Mouse (Mus musculus) B cell, adult 2 months (primary cell): ENCODE measurements around the gene Slc30a7.

Experiments
- DNase-seq, 2 experiments: peaks; one replicate each; pipeline ENCODE4 v3.0.0; 2022

Slc30a7 gene

DNA sequence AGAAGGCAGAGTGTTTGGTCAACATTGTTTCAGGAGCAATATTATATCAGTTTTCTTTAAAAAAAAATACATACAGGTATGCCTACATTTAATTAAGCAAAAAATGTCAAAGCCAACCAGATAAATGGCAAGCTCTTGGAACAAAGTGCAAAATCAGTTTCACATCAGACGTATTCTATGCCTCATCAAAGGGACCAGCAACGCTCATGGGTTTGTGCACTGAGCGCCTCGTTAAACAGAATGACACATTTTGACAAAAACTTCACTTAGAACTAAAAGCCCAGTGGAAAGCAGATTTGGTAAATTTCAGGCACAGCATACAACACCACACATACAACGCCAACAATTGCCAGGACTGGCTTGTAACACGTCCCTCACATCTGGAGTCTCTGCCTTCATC is 62.8 kb downstream of the Slc30a7 start:
- no peak for DNase-seq

DNA sequence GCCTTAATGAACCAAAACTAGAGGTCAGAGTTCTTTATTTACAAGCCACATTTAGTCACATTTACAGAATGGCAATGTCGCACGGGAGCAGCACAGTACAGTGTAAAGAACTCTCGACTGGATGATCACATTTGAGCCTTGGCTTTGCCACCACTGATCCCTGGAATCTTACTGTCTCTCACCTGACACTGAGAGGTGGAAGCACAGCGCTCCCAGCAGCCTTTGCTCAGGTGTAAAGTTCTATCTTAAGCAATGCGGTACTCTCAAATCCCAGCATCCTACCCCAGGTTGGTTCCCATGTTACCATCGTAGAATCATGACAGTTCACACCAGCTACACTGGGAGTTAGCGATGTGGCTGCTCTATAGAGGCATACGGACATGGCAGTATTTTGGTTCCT is 65.7 kb downstream of the Slc30a7 start:
- no peak for DNase-seq

DNA sequence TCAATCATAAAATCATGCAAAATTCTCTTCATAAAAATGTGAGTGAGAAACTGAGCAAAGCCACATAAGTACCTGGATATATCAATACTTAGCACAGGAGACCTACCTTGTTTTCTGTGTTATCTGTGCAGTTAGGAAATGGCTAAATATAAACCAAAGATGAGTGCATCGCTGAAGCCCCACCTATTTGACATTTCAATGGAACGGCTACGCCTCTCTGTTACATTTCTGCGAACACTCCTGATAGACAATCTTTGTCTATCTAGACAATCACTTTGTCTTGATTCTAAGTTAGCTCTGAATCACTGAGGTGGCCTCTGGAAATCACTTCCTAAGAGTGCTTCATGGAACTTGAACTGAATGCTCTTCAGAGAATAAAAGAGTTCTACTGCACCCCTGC is 66.7 kb downstream of the Slc30a7 start:
- no peak for DNase-seq

DNA sequence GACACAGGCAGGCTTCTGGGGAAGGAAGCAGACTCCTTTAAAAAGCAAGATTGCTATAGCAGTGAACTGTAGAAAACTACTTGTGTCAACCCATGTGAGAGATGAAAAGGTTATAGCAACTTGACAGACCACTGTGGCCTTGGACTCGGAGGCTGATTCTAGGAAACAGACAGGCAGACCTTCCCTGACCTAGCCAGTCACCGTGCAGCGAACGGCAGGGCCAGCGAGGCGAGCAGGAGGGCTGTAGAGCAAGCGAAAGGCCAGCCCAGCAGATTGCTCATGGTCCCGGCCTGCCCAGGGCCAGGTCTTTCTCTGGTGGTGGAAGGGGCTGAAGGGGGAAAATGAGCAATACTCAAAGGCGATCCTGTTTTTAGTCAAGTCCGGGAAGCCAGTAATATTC is 69.4 kb downstream of the Slc30a7 start:
- DNase-seq, result no peak

DNA sequence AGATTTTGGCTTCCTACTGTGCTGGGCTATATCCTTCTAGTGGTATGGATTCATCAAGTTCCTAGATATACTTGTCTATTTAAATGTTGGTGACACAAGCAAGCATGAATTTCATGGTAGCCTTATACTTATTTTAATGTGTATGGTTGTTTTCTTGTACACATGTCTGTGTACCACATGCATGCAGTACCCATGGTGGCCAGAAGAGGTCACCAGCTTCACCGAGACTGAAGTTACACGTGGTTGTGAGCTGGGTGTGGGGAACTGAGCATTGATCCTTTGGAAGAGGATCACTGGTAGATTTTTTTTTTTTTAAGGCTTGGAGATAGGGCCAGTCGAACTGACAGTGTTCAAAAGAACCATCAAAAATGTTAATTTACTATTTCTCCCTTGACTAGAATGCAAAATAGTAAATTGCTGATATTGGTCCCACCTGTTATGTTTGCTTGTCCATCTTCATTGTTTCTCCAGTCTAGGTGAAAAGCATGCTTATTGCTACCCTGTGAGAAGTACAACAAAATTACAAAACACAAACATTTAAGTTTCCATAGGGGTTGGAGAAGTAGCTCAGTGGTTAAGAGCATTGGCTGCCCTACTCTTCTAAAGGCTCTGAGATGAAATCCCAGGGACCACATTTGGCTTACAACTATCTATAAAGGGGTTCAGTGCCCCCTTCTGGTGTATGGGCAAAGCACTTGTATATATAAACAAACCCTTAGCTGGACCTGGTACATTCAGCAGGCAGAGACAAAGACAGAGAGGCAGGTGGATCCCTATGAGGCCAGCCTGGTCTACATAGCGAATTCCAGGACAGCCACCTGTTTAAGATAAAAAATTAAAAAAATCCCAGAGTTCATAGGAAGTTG is 70.2 kb downstream of the Slc30a7 start:
- peak; percentile 84 to 88 for DNase-seq

DNA sequence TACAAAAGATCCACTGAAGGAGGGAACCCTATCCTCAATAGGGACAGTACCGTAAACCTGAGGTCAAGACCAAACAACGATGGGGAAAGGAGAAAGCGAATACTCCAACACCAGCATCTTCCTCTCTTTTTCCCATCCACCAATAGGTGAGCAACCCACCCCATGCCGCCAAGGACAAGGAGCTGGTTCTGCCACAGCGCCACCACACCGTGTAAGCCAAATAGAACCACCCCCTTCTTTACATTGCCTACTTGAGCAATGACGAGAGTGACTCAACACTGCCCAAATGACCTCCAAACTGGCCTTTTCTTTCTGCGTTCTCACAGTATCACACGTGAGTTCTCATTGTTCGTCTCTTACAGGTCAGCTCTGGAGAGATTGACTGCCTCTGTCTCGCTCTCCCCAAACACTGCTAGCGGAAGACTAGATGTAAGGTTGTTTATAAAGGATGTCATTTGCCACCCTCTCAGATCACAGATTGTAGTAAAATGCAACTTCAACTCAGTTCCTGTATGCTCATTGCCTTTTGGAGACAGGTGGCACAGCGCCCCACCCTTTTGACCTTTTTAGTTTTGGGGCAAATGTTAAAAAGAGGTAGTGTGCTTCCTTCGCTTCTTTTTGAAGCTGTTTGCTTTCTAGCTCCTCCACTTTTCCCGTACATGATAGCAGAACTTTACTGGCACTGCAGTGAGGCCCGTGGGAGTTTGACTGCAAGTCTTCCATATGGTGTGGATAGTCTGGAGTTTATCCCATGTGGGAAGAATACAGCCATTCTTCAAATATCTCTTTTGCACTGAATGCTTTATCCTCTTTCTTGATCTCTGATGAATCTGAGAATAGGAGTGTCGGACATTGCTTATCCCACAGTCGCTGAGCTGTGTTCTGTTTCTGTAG is 73.7 kb downstream of the Slc30a7 start:
- DNase-seq, result peak; percentile 14 to 34

DNA sequence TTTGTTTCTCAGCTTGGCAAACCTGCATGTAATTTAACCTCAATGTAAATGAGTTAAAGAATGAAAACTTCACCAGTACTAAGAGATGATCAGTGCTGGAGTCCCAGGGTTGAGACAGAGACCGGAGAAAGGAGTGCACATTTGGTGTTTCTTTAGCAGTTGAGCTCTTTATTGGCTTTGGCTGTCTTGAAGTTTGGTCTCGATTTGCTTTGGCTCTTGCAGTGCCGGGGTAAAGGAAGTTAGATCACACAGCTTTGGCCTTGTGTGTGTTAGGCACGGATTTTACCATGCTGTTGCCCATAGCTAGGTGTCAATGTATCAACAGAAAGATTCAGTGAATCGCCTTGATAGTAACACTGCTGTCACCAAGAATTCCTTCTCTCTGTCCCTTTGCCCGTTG is 75.5 kb downstream of the Slc30a7 start:
- no peak for DNase-seq

DNA sequence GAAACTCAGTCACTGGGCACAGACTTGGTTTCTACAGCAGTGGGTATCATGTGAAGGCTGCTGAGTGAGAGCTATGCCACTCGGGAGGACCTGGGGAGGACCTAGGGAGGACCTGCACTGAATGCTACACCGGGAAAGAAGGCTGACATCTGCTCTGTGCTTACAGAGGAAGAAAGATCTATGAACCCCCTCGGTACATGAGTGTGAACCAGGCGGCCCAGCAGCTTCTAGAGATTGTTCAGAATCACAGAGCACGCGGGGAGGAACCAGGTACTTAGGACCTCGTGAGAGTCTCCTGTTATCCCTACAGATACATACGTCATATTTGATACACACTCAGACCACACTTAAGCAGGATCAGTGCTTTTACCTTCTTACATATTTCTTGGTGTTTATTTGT is 80.7 kb downstream of the Slc30a7 start:
- DNase-seq, result no peak

DNA sequence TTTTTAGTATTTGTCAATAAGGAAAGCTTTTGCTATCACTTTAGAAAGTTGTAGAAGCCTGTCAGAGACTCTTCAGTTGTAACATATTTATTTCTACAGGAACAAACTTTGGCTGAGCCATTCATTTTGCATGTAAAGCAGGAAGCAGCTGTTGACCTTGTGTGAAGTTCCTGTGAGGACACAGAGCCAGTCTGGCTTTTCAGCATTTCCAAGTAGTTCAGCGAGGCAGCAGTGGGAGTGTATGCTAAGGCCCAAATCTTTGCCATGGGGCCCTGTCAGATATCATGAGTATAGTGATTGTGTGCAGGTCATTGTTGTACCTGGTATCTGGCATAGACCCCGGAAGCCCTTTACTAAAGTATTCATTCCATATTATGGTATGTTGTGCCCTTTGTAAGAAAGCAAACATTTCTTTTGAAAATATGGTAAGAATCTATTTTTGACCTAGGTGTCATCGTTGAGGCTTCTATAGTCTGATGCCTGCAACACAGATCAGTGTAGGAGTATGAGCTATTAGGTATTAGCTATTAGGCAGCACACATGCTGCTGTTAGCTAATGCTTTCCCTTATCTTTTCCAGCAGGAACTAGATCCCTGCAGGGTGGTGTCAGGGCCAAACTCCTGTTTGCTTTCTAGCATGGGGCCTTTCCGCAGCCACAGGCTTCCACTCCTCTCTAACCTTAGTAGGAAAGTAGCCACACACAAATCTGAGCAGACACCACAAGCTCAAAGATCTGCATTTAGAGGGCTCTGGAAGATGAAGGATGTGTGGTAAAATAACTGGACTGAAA is 82.6 kb downstream of the Slc30a7 start:
- DNase-seq, result no peak

DNA sequence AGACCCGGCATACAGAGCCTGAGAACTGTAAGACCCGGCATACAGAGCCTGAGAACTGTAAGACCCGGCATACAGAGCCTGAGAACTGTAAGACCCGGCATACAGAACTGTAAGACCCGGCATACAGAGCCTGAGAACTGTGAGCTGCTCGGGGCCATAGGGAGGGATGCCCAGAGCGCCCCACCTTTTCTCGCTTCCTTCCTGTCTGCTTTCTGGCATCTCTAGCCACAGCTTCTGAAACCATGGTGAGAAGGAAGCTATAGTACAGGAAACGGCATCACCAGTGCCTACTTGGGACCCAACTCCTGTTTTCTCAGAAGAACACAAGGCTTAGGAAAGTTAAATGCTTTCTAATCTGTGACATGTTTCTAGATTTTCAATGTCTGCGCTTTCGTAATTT is 99.8 kb downstream of the Slc30a7 start:
- peak; percentile 20 to 28 for DNase-seq

DNA sequence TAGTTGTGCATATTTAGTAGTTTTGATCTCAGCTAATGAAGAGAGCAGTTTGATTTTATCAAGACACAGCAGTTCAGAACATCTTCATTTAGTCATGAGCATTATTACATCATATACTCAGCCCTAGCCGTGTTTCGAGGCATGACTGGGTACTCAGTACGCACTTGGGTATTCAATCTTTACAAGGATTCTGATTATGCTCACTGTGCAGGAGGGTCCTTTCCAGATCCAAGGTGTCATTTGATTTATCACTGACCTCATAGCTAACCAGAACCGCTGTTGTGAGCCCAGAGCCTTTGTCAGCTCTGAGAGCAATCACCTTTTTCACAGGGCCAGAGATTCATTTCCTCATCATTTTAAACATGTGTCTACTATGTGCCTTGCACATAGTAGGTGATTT is 101.6 kb downstream of the Slc30a7 start:
- no peak for DNase-seq

DNA sequence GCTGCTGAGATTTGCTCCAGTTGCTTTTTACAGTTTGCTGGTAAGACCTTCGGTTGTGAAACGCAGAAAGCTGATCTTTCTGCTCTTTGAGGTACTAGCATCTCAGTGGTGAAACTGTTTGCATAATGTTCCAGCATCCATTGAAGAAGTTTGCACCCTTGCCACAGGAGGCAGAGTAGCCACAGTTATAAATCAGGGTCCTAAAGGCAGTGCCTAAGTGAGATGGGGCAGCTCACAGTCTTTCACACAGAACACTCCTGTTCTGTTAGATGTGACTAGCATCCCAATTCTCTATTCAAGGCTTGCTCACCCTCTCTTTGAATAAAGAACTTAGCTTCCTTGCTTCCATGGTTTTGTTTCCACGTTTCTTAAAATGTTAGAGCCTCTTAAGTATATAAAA is 102.1 kb downstream of the Slc30a7 start:
- DNase-seq, result no peak

DNA sequence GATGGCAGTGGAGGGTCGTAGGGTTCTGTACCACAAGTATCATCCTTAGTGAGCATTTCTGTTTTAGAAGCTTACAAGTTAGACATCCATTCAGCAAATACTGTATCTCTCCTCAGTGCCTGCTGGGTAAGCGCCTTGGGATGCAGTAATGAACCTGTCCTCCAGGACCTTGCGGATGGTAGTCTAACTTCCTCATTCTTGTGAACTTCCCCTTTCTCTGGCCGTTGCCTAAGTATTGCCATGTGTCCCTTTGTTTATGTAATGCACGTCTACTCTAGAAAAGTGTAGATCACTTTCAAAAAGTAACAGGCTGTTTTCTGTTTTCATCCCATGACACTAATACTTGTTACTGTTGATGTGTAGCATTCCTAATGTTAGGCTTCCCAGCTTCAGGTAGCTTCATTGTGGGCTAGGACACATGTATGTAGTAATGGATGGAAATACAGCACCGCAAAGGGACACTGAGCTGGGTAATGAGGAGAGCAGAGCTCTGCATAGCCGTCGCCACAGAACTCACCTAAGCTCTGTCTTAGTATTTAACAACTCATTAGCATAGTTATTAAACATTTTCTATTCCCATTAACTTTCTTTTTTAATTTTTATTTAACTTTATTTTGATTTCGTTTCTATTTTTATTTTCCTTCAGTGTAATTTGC is 104.8 kb downstream of the Slc30a7 start:
- peak; percentile 57 to 64 for DNase-seq

DNA sequence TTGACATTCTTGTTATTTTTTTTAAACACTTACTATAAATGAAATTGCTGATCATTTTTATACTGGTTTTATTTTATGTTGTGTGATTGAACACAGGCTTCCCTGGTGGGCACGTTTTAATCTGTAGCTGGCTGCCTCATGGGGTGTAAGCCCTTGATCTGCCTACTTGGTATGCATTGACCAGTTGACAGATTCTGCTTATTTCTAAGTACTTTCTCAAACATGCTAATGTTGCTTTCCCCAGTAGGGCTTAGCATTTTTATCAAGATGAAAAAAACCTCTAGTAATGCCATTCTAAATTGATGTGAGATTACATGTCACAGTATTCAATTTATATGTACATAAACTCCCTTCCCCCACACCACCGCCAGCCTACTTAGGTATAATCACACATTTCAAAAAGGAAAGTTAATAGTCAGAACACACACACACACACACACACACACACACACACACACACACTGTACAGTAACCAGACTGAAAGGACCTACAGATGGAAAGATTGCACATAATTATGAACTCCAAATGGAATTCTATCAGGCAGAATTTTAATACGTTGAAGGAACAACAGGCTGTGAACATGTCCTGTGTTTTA is 108.8 kb downstream of the Slc30a7 start:
- DNase-seq, result no peak

DNA sequence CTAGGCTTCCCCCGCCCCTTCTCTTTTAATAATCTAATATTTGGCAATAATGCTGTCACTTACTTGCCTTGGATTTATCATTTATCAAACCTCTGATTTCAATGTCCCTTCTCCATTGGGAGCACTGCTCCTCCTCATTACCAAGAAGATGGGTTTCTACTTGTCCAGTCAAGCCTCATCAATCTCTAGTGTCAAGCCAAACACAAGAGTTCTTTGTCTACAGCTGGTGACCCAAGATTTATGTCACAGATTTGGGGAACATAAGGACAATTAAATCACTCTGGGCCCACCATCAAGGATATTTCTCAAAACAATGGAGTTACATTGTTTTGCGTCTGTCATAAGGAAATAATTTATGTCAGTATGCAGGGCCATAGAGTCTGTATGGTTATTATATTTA is 114.0 kb downstream of the Slc30a7 start:
- no peak for DNase-seq

DNA sequence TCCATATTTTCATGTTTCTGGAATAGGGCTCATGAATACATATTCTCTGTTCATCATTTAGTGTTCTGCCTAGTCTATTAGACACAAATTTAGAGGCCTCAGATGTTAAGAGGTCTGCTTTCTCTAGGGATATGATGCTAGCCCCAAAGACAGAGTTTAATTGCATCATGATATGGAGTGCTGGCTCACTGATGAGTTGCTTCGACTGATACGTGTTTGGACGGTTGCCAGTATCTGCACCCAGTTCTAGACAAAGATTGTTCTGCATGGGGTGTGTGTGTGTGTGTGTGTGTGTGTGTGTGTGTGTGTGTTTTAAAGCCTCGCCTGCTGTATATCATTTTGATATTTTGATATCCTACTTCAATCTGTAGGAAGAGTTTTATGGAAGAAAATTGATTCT is 114.9 kb downstream of the Slc30a7 start:
- DNase-seq, result no peak
